Mouse (Mus musculus) small intestine, adult 2 months (tissue): ENCODE measurements around the gene Dab1.

Experiments used
- CTCF ChIP-seq: fragments of 200-500 bp; IDR thresholded peaks from 2 replicates; pipeline ENCODE4 v1.5.1; 2012; ENCODE audit warnings: low read depth, mild to moderate bottlenecking, control low read depth, inconsistent platforms, low read length, moderate library complexity, mixed read lengths; ENCODE audit not compliant: insufficient replicate concordance, insufficient read length; ENCODE audit errors: extremely low read depth
- POLR2A ChIP-seq: fragments of 200-500 bp; IDR thresholded peaks from 2 replicates; pipeline ENCODE4 v1.6.1; 2012; ENCODE audit warnings: low read depth, mild to moderate bottlenecking, control low read depth, inconsistent platforms, low read length, moderate library complexity

DNA sequence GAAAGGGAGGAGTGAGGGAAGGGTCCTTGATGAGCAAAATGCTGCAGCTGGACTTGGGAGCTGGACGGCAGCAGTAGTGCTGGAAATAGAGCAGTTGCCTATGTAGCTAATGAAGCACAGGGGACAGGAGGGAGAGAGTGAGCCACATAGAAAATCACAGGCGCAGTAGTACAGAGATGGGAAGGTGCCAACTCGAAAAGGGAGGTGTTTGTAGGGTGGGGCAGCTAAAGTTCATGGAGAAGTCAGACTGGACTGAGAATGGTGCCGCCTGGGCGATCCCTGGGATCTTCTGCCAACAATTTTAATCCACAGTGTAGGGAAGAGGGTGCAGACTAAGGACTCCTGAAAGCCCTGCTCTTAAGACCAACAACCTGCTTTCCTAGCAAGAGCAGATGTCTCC, 1055.5 kb downstream of the Dab1 start:
- TF ChIP-seq POLR2A (no peak), CTCF (no peak)
